Mouse (Mus musculus) MEL (cell line): Measurements from ENCODE around the gene Hsd17b10. TPM values are rescaled to one million over a fixed set of nuclear protein-coding genes. Genes with fewer than 3 reads are reported as not detected.

ENCODE experiments used
- DNase-seq: peaks from one replicate; pipeline ENCODE4 v3.0.0; 2011; ENCODE audit warnings: low read depth, low spot score
- H3K27ac ChIP-seq: 2 replicates; pipeline ENCODE4 v1.5.1; 2012; ENCODE audit warnings: low read depth, mild to moderate bottlenecking, control low read depth, low read length, moderate library complexity; ENCODE audit not compliant: control insufficient read depth
- H3K27me3 ChIP-seq, 2 experiments: fragments of 150-350 bp in 1 of 2; sonication (generic) in 1 of 2; 2 replicates each; pipeline ENCODE4 v1.6.1; 2012; ENCODE audit warnings: low read length in 2 of 2, mild to moderate bottlenecking in 2 of 2, improper control_type of control experiment in 1 of 2, moderate library complexity in 1 of 2; ENCODE audit not compliant: insufficient read depth in 2 of 2, control insufficient read depth in 1 of 2
- H3K36me3 ChIP-seq, 2 experiments: 2 replicates each; pipeline ENCODE4 v1.6.1; 2012 to 2014; ENCODE audit warnings: low read length in 2 of 2, improper control_type of control experiment in 1 of 2, inconsistent platforms in 1 of 2, mild to moderate bottlenecking in 1 of 2; ENCODE audit not compliant: insufficient read depth in 2 of 2, control insufficient read depth in 1 of 2
- H3K4me1 ChIP-seq, 2 experiments: fragments of 150-350 bp in 1 of 2; sonication (generic) in 1 of 2; 2 replicates each; pipeline ENCODE4 v1.6.1; 2012; ENCODE audit warnings: low read length in 2 of 2, improper control_type of control experiment in 1 of 2, mild to moderate bottlenecking in 1 of 2; ENCODE audit not compliant: insufficient read depth in 2 of 2, control insufficient read depth in 1 of 2
- H3K4me3 ChIP-seq, 2 experiments: fragments of 150-350 bp in 1 of 2; sonication (generic) in 1 of 2; 2 replicates each; pipeline ENCODE4 v1.5.1; 2012; ENCODE audit warnings: low read depth in 2 of 2, low read length in 2 of 2, mild to moderate bottlenecking in 2 of 2, moderate library complexity in 2 of 2, control low read depth in 1 of 2, improper control_type of control experiment in 1 of 2; ENCODE audit not compliant: control insufficient read depth in 1 of 2, insufficient read depth in 1 of 2
- H3K79me2 ChIP-seq: 2 replicates; pipeline ENCODE4 v1.6.1; 2012; ENCODE audit warnings: mild to moderate bottlenecking, low read length, moderate library complexity; ENCODE audit not compliant: control insufficient read depth, poor library complexity, insufficient read depth
- H3K9ac ChIP-seq: 2 replicates; pipeline ENCODE4 v1.6.1; 2012; ENCODE audit warnings: low read depth, mild to moderate bottlenecking, control low read depth, low read length, moderate library complexity; ENCODE audit not compliant: control insufficient read depth, poor library complexity, severe bottlenecking
- H3K9me3 ChIP-seq: fragments of 150-350 bp; sonication (generic); replicated peaks from 2 replicates; pipeline ENCODE4 v1.6.1; 2012; ENCODE audit warnings: mild to moderate bottlenecking, low read length, improper control_type of control experiment, moderate library complexity; ENCODE audit not compliant: insufficient read depth
- BHLHE40 ChIP-seq: IDR thresholded peaks from 2 replicates; pipeline ENCODE4 v1.6.1; 2012; ENCODE audit warnings: low read depth, mild to moderate bottlenecking, inconsistent platforms, low read length, improper control_type of control experiment, borderline replicate concordance
- CHD1 ChIP-seq: IDR thresholded peaks from 2 replicates; pipeline ENCODE4 v1.6.1; 2012; ENCODE audit warnings: low read depth, mild to moderate bottlenecking, inconsistent platforms, low read length, improper control_type of control experiment
- CHD2 ChIP-seq: IDR thresholded peaks from 2 replicates; pipeline ENCODE4 v1.6.1; 2011; ENCODE audit warnings: low read length, improper control_type of control experiment
- CTCF ChIP-seq, 3 experiments: IDR thresholded peaks in 2 of 3; conservative IDR thresholded peaks in 1 of 3; 2 replicates each; pipeline ENCODE4 v1.5.1; 2011 to 2012; ENCODE audit warnings: low read length in 3 of 3, low read depth in 2 of 3, mild to moderate bottlenecking in 2 of 3, improper control_type of control experiment in 1 of 3, inconsistent platforms in 1 of 3, mixed read lengths in 1 of 3, moderate library complexity in 1 of 3; ENCODE audit not compliant: control insufficient read depth in 1 of 3, insufficient read depth in 1 of 3, poor library complexity in 1 of 3, severe bottlenecking in 1 of 3
- E2F4 ChIP-seq: IDR thresholded peaks from 2 replicates; pipeline ENCODE4 v1.6.1; 2011; ENCODE audit warnings: low read depth, low read length, improper control_type of control experiment, borderline replicate concordance
- ELF1 ChIP-seq: IDR thresholded peaks from 2 replicates; pipeline ENCODE4 v1.6.1; 2014; ENCODE audit warnings: low read depth, mild to moderate bottlenecking, inconsistent platforms, low read length, improper control_type of control experiment, moderate library complexity
- EP300 ChIP-seq, 2 experiments: IDR thresholded peaks; 2 replicates each; pipeline ENCODE4 v1.6.1; 2011; ENCODE audit warnings: improper control_type of control experiment in 2 of 2, low read length in 2 of 2, low read depth in 1 of 2, mild to moderate bottlenecking in 1 of 2
- ETS1 ChIP-seq: IDR thresholded peaks from 2 replicates; pipeline ENCODE4 v1.6.1; 2012; ENCODE audit warnings: low read depth, mild to moderate bottlenecking, inconsistent platforms, low read length, improper control_type of control experiment, moderate library complexity
- GABPA ChIP-seq: IDR thresholded peaks from 2 replicates; pipeline ENCODE4 v1.6.1; 2012; ENCODE audit warnings: low read depth, mild to moderate bottlenecking, inconsistent platforms, low read length, improper control_type of control experiment, moderate library complexity
- GATA1 ChIP-seq: IDR thresholded peaks from 2 replicates; pipeline ENCODE4 v1.6.1; 2011; ENCODE audit warnings: low read depth, low read length, improper control_type of control experiment
- HCFC1 ChIP-seq: IDR thresholded peaks from 2 replicates; pipeline ENCODE4 v1.6.1; 2012; ENCODE audit warnings: low read depth, mild to moderate bottlenecking, inconsistent platforms, low read length, improper control_type of control experiment, moderate library complexity
- JUND ChIP-seq: IDR thresholded peaks from 2 replicates; pipeline ENCODE4 v1.6.1; 2011; ENCODE audit warnings: low read depth, mild to moderate bottlenecking, improper control_type of control experiment, low read length
- MAZ ChIP-seq: IDR thresholded peaks from 2 replicates; pipeline ENCODE4 v1.6.1; 2012; ENCODE audit warnings: low read depth, mild to moderate bottlenecking, inconsistent platforms, low read length, improper control_type of control experiment
- MEF2A ChIP-seq: IDR thresholded peaks from 2 replicates; pipeline ENCODE4 v1.6.1; 2014; ENCODE audit warnings: low read depth, mild to moderate bottlenecking, inconsistent platforms, low read length, improper control_type of control experiment; ENCODE audit not compliant: poor library complexity, insufficient replicate concordance, severe bottlenecking; ENCODE audit errors: extremely low read depth
- MXI1 ChIP-seq: IDR thresholded peaks from 2 replicates; pipeline ENCODE4 v1.6.1; 2011; ENCODE audit warnings: mild to moderate bottlenecking, low read depth, low read length, improper control_type of control experiment
- MYB ChIP-seq: IDR thresholded peaks from 2 replicates; pipeline ENCODE4 v1.6.1; 2011; ENCODE audit warnings: mild to moderate bottlenecking, low read depth, low read length, improper control_type of control experiment
- NELFE ChIP-seq: IDR thresholded peaks from 2 replicates; pipeline ENCODE4 v1.6.1; 2011; ENCODE audit warnings: low read depth, low read length, improper control_type of control experiment
- NRF1 ChIP-seq: IDR thresholded peaks from 2 replicates; pipeline ENCODE4 v1.6.1; 2014; ENCODE audit warnings: low read depth, mild to moderate bottlenecking, inconsistent platforms, low read length, improper control_type of control experiment, moderate library complexity; ENCODE audit not compliant: poor library complexity, insufficient read depth, severe bottlenecking
- POLR2AphosphoS5 ChIP-seq: IDR thresholded peaks from 2 replicates; pipeline ENCODE4 v1.6.1; 2012; ENCODE audit warnings: low read depth, borderline replicate concordance, mild to moderate bottlenecking, inconsistent platforms, low read length, moderate library complexity, mixed read lengths
- RAD21 ChIP-seq: IDR thresholded peaks from 2 replicates; pipeline ENCODE4 v1.6.1; 2011; ENCODE audit warnings: mild to moderate bottlenecking, low read depth, low read length, improper control_type of control experiment
- RCOR1 ChIP-seq: IDR thresholded peaks from 2 replicates; pipeline ENCODE4 v1.6.1; 2012; ENCODE audit warnings: low read depth, mild to moderate bottlenecking, inconsistent platforms, low read length, improper control_type of control experiment
- SMC3 ChIP-seq: IDR thresholded peaks from 2 replicates; pipeline ENCODE4 v1.6.1; 2011; ENCODE audit warnings: low read depth, low read length, improper control_type of control experiment
- USF2 ChIP-seq, 2 experiments: IDR thresholded peaks; 2 replicates each; pipeline ENCODE4 v1.6.1; 2011 to 2012; ENCODE audit warnings: improper control_type of control experiment in 2 of 2, low read length in 2 of 2, borderline replicate concordance in 1 of 2, inconsistent platforms in 1 of 2, low read depth in 1 of 2, mild to moderate bottlenecking in 1 of 2; ENCODE audit not compliant: insufficient read depth in 1 of 2
- ZC3H11A ChIP-seq: IDR thresholded peaks from 2 replicates; pipeline ENCODE4 v1.6.1; 2012; ENCODE audit warnings: low read depth, mild to moderate bottlenecking, inconsistent platforms, low read length, improper control_type of control experiment
- ZNF384 ChIP-seq: IDR thresholded peaks from 2 replicates; pipeline ENCODE4 v1.6.1; 2012; ENCODE audit warnings: low read depth, mild to moderate bottlenecking, inconsistent platforms, low read length, improper control_type of control experiment
- polyA plus RNA-seq, 2 experiments: library from polyadenylated mRNA; stranded (reverse) in 1 of 2; unstranded in 1 of 2; fragments of >175 nt in 1 of 2; fragments of >200 nt in 1 of 2; gene quantifications; 2 replicates each; pipeline versions ENCODE4 v1.2.1 to v1.2.4; 2012; ENCODE audit warnings: low replicate concordance in 2 of 2, low read depth in 1 of 2; ENCODE audit not compliant: insufficient read length in 2 of 2, insufficient read depth in 1 of 2, missing spikeins in 1 of 2
- total RNA-seq: library from RNA; depleted of rRNA; stranded (reverse); fragments of 300-350 nt; gene quantifications from 2 replicates; pipeline ENCODE4 v1.2.3, GENCODE M21; 2012

Hsd17b10 gene
- total and polyA plus RNA-seq, 3 experiments = 208 to 217 TPM; not detected in 1

- TF ChIP-seq SMC3 (0 out of 2 replicates have a peak, but pooled peaks have one; percentile 2), RAD21 (no peak), CTCF (IDR thresholded peaks at IDR 0.05 in 2 of 3, conservative IDR thresholded peaks at IDR 0.05 in 1 of 3; ENCODE audit: control insufficient read depth in 1 of 3, insufficient read depth in 1 of 3, low read depth in 2 of 3, low read length in 3 of 3, poor library complexity in 1 of 3, severe bottlenecking in 1 of 3) (no peak), NRF1 (no peak), ETS1 (peak; percentile 91), HCFC1 (0 out of 2 replicates have a peak, but pooled peaks have one; percentile 36), MXI1 (peak; percentile 43; the same call in 1 of the 2 replicates), ELF1 (0 out of 2 replicates have a peak, but pooled peaks have one; percentile 39)
Observed at GRCm38 (mm10) chrX:152039865-152040264, 38.2 kb downstream of the Hsd17b10 start (continued).

- peak; percentile 26 for DNase-seq
- Histone ChIP-seq H3K9me3 (no peaks in the 10 kb centered on the region), H3K27me3 (no peaks in the 10 kb centered on the region), H3K79me2 (no peaks in the 10 kb centered on the region; the same call in 1 of the 2 replicates)
- no peak for TF ChIP-seq NRF1
- TF ChIP-seq CTCF (IDR thresholded peaks at IDR 0.05 in 2 of 3, conservative IDR thresholded peaks at IDR 0.05 in 1 of 3; ENCODE audit: control insufficient read depth in 1 of 3, insufficient read depth in 1 of 3, low read depth in 2 of 3, low read length in 3 of 3, poor library complexity in 1 of 3, severe bottlenecking in 1 of 3) = peak in 2 of 3 experiments; percentile 4 to 12; a peak in 1 of 6 replicates
- TF ChIP-seq, all 39 proteins: peak for 1
- Histone ChIP-seq H3K36me3 (peaks cover 7 to 52% of the 10 kb centered on the region in 2 experiments), H3K4me3 (no peak overlapping the region), H3K9ac (no peak overlapping the region), H3K27ac (no peak overlapping the region), H3K4me1 (peaks cover 3 to 6% of the 10 kb centered on the region in 2 experiments; a peak in 3 of 4 replicates)
Observed at GRCm38 (mm10) chrX:152047230-152047629, 45.6 kb downstream of the Hsd17b10 start.

DNA sequence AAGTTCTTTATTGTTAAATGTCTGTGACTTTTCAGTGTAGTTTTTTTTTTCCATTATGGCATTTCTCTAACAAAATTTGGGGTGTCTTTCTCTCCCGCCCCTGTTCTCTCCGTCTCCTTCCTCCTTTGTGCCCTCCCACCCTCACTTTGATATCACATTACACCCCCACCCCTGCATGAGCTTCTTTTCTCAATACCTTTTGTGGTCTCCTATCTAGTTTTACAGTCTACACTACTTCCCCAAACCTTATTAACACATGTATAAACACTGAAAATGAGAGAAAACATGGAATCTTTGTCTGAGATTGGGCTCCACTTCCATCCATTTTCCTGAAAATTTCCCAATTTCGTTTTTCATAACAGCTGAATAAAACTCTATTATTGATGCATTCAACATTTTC is 50.9 kb downstream of the Hsd17b10 start:
- Histone ChIP-seq H3K4me3 (no peak overlapping the region), H3K79me2 (no peaks in the 10 kb centered on the region), H3K4me1 (peaks cover 5 to 8% of the 10 kb centered on the region in 2 experiments; a peak in 3 of 4 replicates), H3K9me3 (no peaks in the 10 kb centered on the region), H3K27me3 (no peaks in the 10 kb centered on the region), H3K27ac (no peak overlapping the region), H3K36me3 (peaks cover 30 to 46% of the 10 kb centered on the region in 2 experiments), H3K9ac (no peak overlapping the region)
- DNase-seq = peak; percentile 72
- TF ChIP-seq CTCF (IDR thresholded peaks at IDR 0.05 in 2 of 3, conservative IDR thresholded peaks at IDR 0.05 in 1 of 3; ENCODE audit: control insufficient read depth in 1 of 3, insufficient read depth in 1 of 3, low read depth in 2 of 3, low read length in 3 of 3, poor library complexity in 1 of 3, severe bottlenecking in 1 of 3) (no peak), GATA1 (peak; percentile 29; the same call in 1 of the 2 replicates), ELF1 (no peak), RCOR1 (peak; percentile 86), ZC3H11A (no peak), MYB (no peak), ZNF384 (peak; percentile 48; the same call in 1 of the 2 replicates), MEF2A (no peak), MAZ (peak; percentile 93), POLR2AphosphoS5 (no peak), CHD1 (no peak), CHD2 (no peak), GABPA (no peak), EP300 (IDR thresholded peaks at IDR 0.05; ENCODE audit: low read depth in 1 of 2, low read length in 2 of 2) (peak; percentile 58 to 68), BHLHE40 (0 out of 2 replicates have a peak, but pooled peaks have one; percentile 20), HCFC1 (no peak), USF2 (IDR thresholded peaks at IDR 0.05; ENCODE audit: borderline replicate concordance in 1 of 2, insufficient read depth in 1 of 2, low read depth in 1 of 2, low read length in 2 of 2) (no peak), E2F4 (no peak), RAD21 (no peak), JUND (no peak), SMC3 (no peak), NELFE (no peak)
